Mouse (Mus musculus) CH12.LX (cell line): ENCODE data around the gene Ebf1. TPM values are rescaled to one million over a fixed set of nuclear protein-coding genes. Genes with fewer than 3 reads are reported as not detected.

ENCODE experiments used
- DNase-seq: peaks from one replicate; pipeline ENCODE4 v3.0.0-alpha.2; 2013; ENCODE audit errors: extremely low read depth
- H3K27ac ChIP-seq: 2 replicates; pipeline ENCODE4 v1.5.1; 2012; ENCODE audit warnings: low read depth, mild to moderate bottlenecking, control low read depth, moderate library complexity; ENCODE audit not compliant: insufficient read depth
- H3K27me3 ChIP-seq: replicated peaks from 2 replicates; pipeline ENCODE3; 2012; ENCODE audit warnings: inconsistent platforms
- H3K36me3 ChIP-seq, 2 experiments: replicated peaks in 1 of 2; 2 replicates each; pipeline versions ENCODE3 to v1.6.1; 2012; ENCODE audit warnings: inconsistent platforms in 1 of 2, low read length in 1 of 2, mild to moderate bottlenecking in 1 of 2, mixed read lengths in 1 of 2, moderate library complexity in 1 of 2; ENCODE audit not compliant: control insufficient read depth in 1 of 2, insufficient read depth in 1 of 2
- H3K4me1 ChIP-seq, 2 experiments: 2 replicates each; pipeline ENCODE4 v1.6.1; 2012; ENCODE audit warnings: inconsistent platforms in 1 of 2, moderate library complexity in 1 of 2; ENCODE audit not compliant: insufficient read depth in 2 of 2, control insufficient read depth in 1 of 2
- H3K4me2 ChIP-seq: 2 replicates; pipeline ENCODE4 v1.6.1; 2012; ENCODE audit warnings: low read depth, mild to moderate bottlenecking, control low read depth; ENCODE audit not compliant: poor library complexity, insufficient read depth, severe bottlenecking
- H3K4me3 ChIP-seq, 3 experiments: fragments of 150-350 bp in 1 of 3; sonication (generic) in 1 of 3; replicated peaks in 1 of 3; 2 replicates each; pipeline versions ENCODE3 to v1.5.1; 2011 to 2012; ENCODE audit warnings: low read depth in 2 of 3, low read length in 2 of 3, mild to moderate bottlenecking in 2 of 3, moderate library complexity in 2 of 3, control low read depth in 1 of 3, improper control_type of control experiment in 1 of 3, inconsistent platforms in 1 of 3, mixed read lengths in 1 of 3; ENCODE audit not compliant: poor library complexity in 1 of 3
- H3K79me2 ChIP-seq: replicated peaks from 2 replicates; pipeline ENCODE4 v1.6.1; 2012; ENCODE audit warnings: mild to moderate bottlenecking, moderate library complexity; ENCODE audit not compliant: control insufficient read depth, poor library complexity, insufficient read depth, severe bottlenecking; ENCODE audit errors: extremely low read depth
- H3K9ac ChIP-seq: 2 replicates; pipeline ENCODE4 v1.6.1; 2012; ENCODE audit warnings: low read depth, mild to moderate bottlenecking, control low read depth, moderate library complexity; ENCODE audit not compliant: insufficient read depth
- H3K9me3 ChIP-seq: replicated peaks from 2 replicates; pipeline ENCODE3; 2012; ENCODE audit warnings: low read length, inconsistent platforms, mixed read lengths
- BHLHE40 ChIP-seq: IDR thresholded peaks from 2 replicates; pipeline ENCODE4 v1.6.1; 2011; ENCODE audit warnings: mild to moderate bottlenecking, low read depth, low read length, improper control_type of control experiment
- CHD1 ChIP-seq: IDR thresholded peaks from 2 replicates; pipeline ENCODE4 v1.6.1; 2012; ENCODE audit warnings: low read depth, low read length, improper control_type of control experiment, inconsistent platforms
- CTCF ChIP-seq, 2 experiments: IDR thresholded peaks in 1 of 2; conservative IDR thresholded peaks in 1 of 2; 2 replicates each; pipeline ENCODE4 v1.5.1; 2011 to 2012; ENCODE audit warnings: low read depth in 2 of 2, low read length in 2 of 2, improper control_type of control experiment in 1 of 2, inconsistent platforms in 1 of 2, mild to moderate bottlenecking in 1 of 2, moderate library complexity in 1 of 2
- ELF1 ChIP-seq: IDR thresholded peaks from 2 replicates; pipeline ENCODE4 v1.6.1; 2014; ENCODE audit warnings: low read depth, mild to moderate bottlenecking, inconsistent platforms, low read length, improper control_type of control experiment
- EP300 ChIP-seq: IDR thresholded peaks from 2 replicates; pipeline ENCODE4 v1.6.1; 2011; ENCODE audit warnings: low read length, improper control_type of control experiment
- IRF4 ChIP-seq: IDR thresholded peaks from 2 replicates; pipeline ENCODE4 v1.6.1; 2014; ENCODE audit warnings: low read depth, mild to moderate bottlenecking, inconsistent platforms, low read length, improper control_type of control experiment
- JUN ChIP-seq: IDR thresholded peaks from 2 replicates; pipeline ENCODE4 v1.6.1; 2011; ENCODE audit warnings: low read depth, mild to moderate bottlenecking, low read length, improper control_type of control experiment, moderate library complexity; ENCODE audit not compliant: insufficient read depth
- JUND ChIP-seq: conservative IDR thresholded peaks from 2 replicates; pipeline ENCODE4 v1.6.1; 2011; ENCODE audit warnings: low read depth, low read length, improper control_type of control experiment
- MAX ChIP-seq: IDR thresholded peaks from 2 replicates; pipeline ENCODE4 v1.6.1; 2011; ENCODE audit warnings: low read length, improper control_type of control experiment
- MAZ ChIP-seq: IDR thresholded peaks from 2 replicates; pipeline ENCODE4 v1.6.1; 2012; ENCODE audit warnings: low read depth, mild to moderate bottlenecking, inconsistent platforms, low read length, improper control_type of control experiment, moderate library complexity
- MEF2A ChIP-seq: IDR thresholded peaks from 2 replicates; pipeline ENCODE4 v1.6.1; 2014; ENCODE audit warnings: low read depth, mild to moderate bottlenecking, inconsistent platforms, low read length, improper control_type of control experiment, borderline replicate concordance
- MXI1 ChIP-seq: IDR thresholded peaks from 2 replicates; pipeline ENCODE4 v1.6.1; 2011; ENCODE audit warnings: mild to moderate bottlenecking, low read depth, low read length, improper control_type of control experiment
- MYC ChIP-seq: IDR thresholded peaks from 2 replicates; pipeline ENCODE4 v1.6.1; 2011; ENCODE audit warnings: low read depth, mild to moderate bottlenecking, improper control_type of control experiment, low read length
- POLR2A ChIP-seq: IDR thresholded peaks from 2 replicates; pipeline ENCODE4 v1.6.1; 2011; ENCODE audit warnings: low read depth, mild to moderate bottlenecking, improper control_type of control experiment, low read length
- RCOR1 ChIP-seq: conservative IDR thresholded peaks from 2 replicates; pipeline ENCODE4 v1.6.1; 2012; ENCODE audit warnings: low read depth, mild to moderate bottlenecking, inconsistent platforms, low read length, improper control_type of control experiment
- SIN3A ChIP-seq: IDR thresholded peaks from 2 replicates; pipeline ENCODE4 v1.6.1; 2012; ENCODE audit warnings: low read length, improper control_type of control experiment, inconsistent platforms
- TBP ChIP-seq: conservative IDR thresholded peaks from 2 replicates; pipeline ENCODE4 v1.6.1; 2011; ENCODE audit warnings: low read depth, low read length, improper control_type of control experiment
- UBTF ChIP-seq: IDR thresholded peaks from 2 replicates; pipeline ENCODE4 v1.6.1; 2012; ENCODE audit warnings: low read depth, mild to moderate bottlenecking, inconsistent platforms, low read length, improper control_type of control experiment, moderate library complexity
- ZC3H11A ChIP-seq: IDR thresholded peaks from 2 replicates; pipeline ENCODE4 v1.6.1; 2012; ENCODE audit warnings: low read depth, mild to moderate bottlenecking, inconsistent platforms, low read length, improper control_type of control experiment
- dilution Hi-C: fragments of 300-500 bp; cut with MboI; formaldehyde crosslinking; loops from 2 replicates; pipeline ENCODE4 v1.14.3; 2020; ENCODE audit warnings: low sequenced_read_pairs; ENCODE audit not compliant: extremely low pct_unique_long_range_greater_than_20kb, extremely low pct_ligation_motif_present
- in situ Hi-C: fragments of 300-500 bp; cut with MboI; formaldehyde crosslinking; loops from 3 replicates; pipeline ENCODE4 v1.14.3; 2019; ENCODE audit warnings: low sequenced_read_pairs, low pct_ligation_motif_present, low pct_unique_long_range_greater_than_20kb, mixed read lengths
- polyA plus RNA-seq: library from polyadenylated mRNA; unstranded; fragments of >175 nt; gene quantifications from 2 replicates; pipeline ENCODE4 v1.2.1, GENCODE M21; 2012; ENCODE audit warnings: low read depth; ENCODE audit not compliant: insufficient read length
- total RNA-seq, 2 experiments: library from RNA; depleted of rRNA; stranded (reverse); fragments of 300-350 nt in 1 of 2; fragments of >200 nt in 1 of 2; gene quantifications; 2 replicates each; pipeline ENCODE4 v1.2.3; 2012 to 2014

Gene Ebf1
- total and polyA plus RNA-seq, 3 experiments: 37.8 to 60.7 (median 42.8) TPM

DNA sequence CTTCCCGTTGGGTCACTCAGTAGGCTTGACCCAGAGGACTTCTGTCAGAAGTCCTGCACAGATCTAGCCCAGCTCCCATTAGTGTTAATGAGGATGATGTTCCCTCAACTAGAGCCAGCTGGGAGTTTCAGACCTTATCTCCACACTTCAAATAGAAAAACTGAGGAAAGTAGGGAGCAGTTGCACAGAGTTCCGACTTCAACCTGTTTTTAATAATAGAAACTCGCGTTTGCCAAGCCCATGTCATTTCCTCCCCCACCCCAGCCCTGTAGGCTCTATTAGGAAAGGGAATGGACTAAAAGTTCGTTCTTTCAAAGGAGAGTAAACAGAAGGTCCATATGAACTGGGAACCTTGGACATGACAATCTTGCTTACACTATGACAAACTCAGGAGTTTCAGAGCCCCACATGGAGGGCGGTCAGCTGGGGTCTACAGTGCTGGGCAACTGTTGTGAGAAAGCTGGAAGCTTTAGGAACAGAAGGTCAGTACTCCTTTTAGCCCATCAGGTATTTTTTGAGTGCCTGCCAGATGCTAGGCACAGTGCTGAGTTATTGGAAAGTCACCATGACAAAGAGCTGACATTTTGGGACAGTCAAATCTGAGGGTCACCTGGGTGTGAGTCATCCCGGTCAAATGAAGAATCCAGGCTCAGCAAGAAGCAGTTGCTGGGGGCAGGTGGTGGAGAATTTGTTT is 72.6 kb downstream of the Ebf1 start (continued):
- TF ChIP-seq MXI1 (no peak), MAZ (no peak), SIN3A (peak; percentile 65; the same call in 1 of the 2 replicates)

DNA sequence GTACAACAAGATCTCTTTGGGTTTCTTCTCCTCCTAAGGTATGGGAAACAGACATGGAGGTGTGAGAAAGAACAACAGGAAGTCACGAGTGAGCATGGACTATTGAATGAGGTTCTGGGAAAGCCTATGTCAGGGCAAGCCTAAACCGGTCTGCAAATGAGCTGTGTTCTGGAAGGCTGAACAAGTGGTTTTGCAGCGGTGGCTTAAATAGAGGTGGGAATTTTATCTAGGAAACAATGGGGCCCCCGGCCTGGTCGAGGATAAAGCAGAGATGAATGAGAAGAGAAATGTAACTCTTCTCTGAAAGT is 73.1 kb downstream of the Ebf1 start:
- Histone ChIP-seq H3K4me1 (peaks cover 24 to 89% of the 10 kb centered on the region in 2 experiments), H3K27me3 (no peaks in the 10 kb centered on the region), H3K4me3 (no peak overlapping the region), H3K27ac (peak overlapping the region; percentile 45; the same call in 1 of the 2 replicates), H3K36me3 (peaks cover under 1 to 50% of the 10 kb centered on the region in 2 experiments), H3K79me2 (peaks cover 57% of the 10 kb centered on the region), H3K9ac (no peak overlapping the region; the same call in 1 of the 2 replicates), H3K9me3 (no peaks in the 10 kb centered on the region), H3K4me2 (peak overlapping the region; percentile 83)
- TF ChIP-seq EP300 (0 out of 2 replicates have a peak, but pooled peaks have one; percentile 48), MEF2A (no peak), ZC3H11A (no peak), POLR2A (no peak), MAZ (no peak), BHLHE40 (peak; percentile 89), UBTF (no peak; the same call in 1 of the 2 replicates), CHD1 (no peak; the same call in 1 of the 2 replicates), RCOR1 (peak; percentile 93), JUND (0 out of 2 replicates have a peak, but pooled peaks have one; percentile 2), ELF1 (peak; percentile 56; the same call in 1 of the 2 replicates), MYC (peak; percentile 55; the same call in 1 of the 2 replicates), MXI1 (no peak)
- dilution Hi-C loops: no loop called here
- no peak for DNase-seq
- in situ Hi-C loops: no loop called here

DNA sequence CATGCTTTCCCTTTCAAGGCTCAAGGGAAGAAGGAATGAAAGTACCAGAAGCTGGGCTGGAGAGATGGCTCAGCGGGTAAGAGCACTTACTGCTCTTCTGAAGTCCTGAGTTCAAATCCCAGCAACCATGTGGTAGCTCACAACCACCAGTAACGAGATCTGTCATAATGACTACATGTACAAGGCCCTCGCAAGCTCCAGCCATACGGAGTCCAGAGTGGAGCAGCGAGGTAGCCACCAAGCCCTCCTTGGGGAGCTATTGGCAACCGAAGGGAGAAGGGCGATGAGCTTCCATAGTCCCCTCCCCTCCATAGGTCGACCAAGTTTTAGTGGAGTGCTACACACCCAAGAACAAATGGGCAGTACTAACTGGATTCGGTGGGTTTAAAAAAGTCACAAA is 78.3 kb downstream of the Ebf1 start:
- Histone ChIP-seq H3K9me3 (no peaks in the 10 kb centered on the region), H3K79me2 (peaks cover 39% of the 10 kb centered on the region), H3K27me3 (no peaks in the 10 kb centered on the region), H3K4me2 (no peak overlapping the region; the same call in 1 of the 2 replicates), H3K4me1 (peaks cover 15 to 89% of the 10 kb centered on the region in 2 experiments), H3K27ac (no peak overlapping the region), H3K36me3 (peaks cover 12 to 71% of the 10 kb centered on the region in 2 experiments), H3K9ac (no peak overlapping the region), H3K4me3 (peak overlapping the region in 1 of 3 experiments; percentile 21)
- dilution Hi-C loops (no loop called here), in situ Hi-C loops (no loop called here)
- no peak for DNase-seq
- TF ChIP-seq ELF1 (no peak), IRF4 (no peak), JUN (no peak), CTCF (conservative IDR thresholded peaks at IDR 0.05 in 1 of 2, IDR thresholded peaks at IDR 0.05 in 1 of 2; ENCODE audit: low read depth in 2 of 2, low read length in 2 of 2) (no peak), MAX (no peak), MEF2A (no peak), JUND (no peak), TBP (no peak)
